Mouse (Mus musculus) limb, embryonic 12.5 days (tissue): ENCODE data around the gene Cdh23. TPM values are rescaled to one million over a fixed set of nuclear protein-coding genes. Genes with fewer than 3 reads are reported as not detected.

ENCODE experiments used
- ATAC-seq: fragments of 200-750 bp; cut with Nextera tagmentation; 2 replicates; pipeline ENCODE4 v1.8.0; 2017; ENCODE audit warnings: low read depth, moderate TSS enrichment; ENCODE audit not compliant: insufficient number of reproducible peaks, insufficient read depth, low FRiP score, low TSS enrichment
- H3K27ac ChIP-seq: fragments of 300-500 bp; sonication (generic); 2 replicates; pipeline ENCODE4 v1.5.1; 2016; ENCODE audit warnings: mild to moderate bottlenecking, moderate library complexity
- H3K27me3 ChIP-seq: fragments of 300-500 bp; sonication (generic); 2 replicates; pipeline ENCODE4 v1.6.1; 2016; ENCODE audit warnings: mild to moderate bottlenecking, moderate library complexity
- H3K36me3 ChIP-seq: fragments of 300-500 bp; sonication (generic); 2 replicates; pipeline ENCODE4 v1.6.1; 2016; ENCODE audit warnings: mild to moderate bottlenecking, moderate library complexity
- H3K4me1 ChIP-seq: fragments of 300-500 bp; sonication (generic); replicated peaks from 2 replicates; pipeline ENCODE4 v1.6.1; 2016
- H3K4me2 ChIP-seq: fragments of 300-500 bp; sonication (generic); 2 replicates; pipeline ENCODE4 v1.6.1; 2016; ENCODE audit warnings: mild to moderate bottlenecking, moderate library complexity
- H3K4me3 ChIP-seq: fragments of 300-500 bp; sonication (generic); replicated peaks from 2 replicates; pipeline ENCODE4 v1.5.1; 2016; ENCODE audit warnings: mild to moderate bottlenecking
- H3K9ac ChIP-seq: fragments of 300-500 bp; sonication (generic); replicated peaks from 2 replicates; pipeline ENCODE4 v1.6.1; 2016; ENCODE audit warnings: mild to moderate bottlenecking, moderate library complexity
- H3K9me3 ChIP-seq: fragments of 300-500 bp; sonication (generic); 2 replicates; pipeline ENCODE4 v1.6.1; 2016; ENCODE audit warnings: mild to moderate bottlenecking, moderate library complexity
- WGBS: fragments of 180-500 bp; shearing (Covaris S2); methylation state at CpG from one replicate; pipeline ENCODE4 v1.1.7; 2016; 5-methylcytosine and 5-hydroxymethylcytosine counted together
- polyA plus RNA-seq: library from polyadenylated mRNA; unstranded; fragments of >200 nt; fragmentation: Nextera tagmentation; extraction: Ambion mirVana; gene quantifications from 2 replicates; pipeline ENCODE4 v1.2.1, GENCODE M21; 2016

The Cdh23 gene
- polyA plus RNA-seq, 1 experiment from 2014 or later = 0.34 TPM

DNA sequence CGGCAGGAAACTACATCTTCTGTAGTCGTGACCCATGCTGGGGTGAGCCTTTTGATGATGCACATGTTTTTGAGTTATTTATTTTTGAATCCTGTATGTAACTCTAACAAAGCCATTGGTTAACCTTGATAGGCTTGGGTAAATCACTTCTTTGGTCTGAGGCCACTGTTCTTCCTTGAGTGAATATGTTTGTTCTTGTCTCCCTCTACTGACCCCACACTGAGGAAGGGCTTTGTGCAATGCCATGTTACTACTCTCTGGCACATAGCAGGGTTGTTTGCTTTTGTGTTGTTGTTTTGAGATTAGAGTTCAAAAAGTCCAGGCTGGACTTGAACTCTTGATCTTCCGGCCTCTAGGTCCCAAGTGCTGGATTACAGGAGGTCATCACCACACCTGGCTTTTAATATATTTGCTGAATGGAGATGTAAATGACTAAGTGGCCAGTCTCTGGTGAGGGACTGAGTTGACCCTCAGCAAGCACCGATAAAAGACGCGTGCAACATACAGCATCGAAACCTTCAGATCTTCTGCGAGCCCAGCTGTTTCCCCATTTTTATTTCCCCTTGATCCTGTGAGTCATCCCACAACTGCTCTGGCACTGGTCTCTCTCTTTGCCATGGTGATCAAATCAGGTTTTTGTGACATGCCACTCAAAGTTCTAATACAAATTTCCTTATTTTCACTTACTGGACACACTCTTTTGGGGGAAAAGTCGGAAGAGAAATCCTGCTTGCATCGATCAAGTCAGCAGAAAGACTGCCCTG, 298.1 kb downstream of the Cdh23 start:
- Histone ChIP-seq H3K4me1 (peaks cover 19% of the 10 kb centered on the region), H3K9me3 (no peaks in the 10 kb centered on the region), H3K27ac (no peak overlapping the region), H3K36me3 (no peaks in the 10 kb centered on the region), H3K9ac (no peak overlapping the region), H3K4me2 (no peak overlapping the region), H3K4me3 (no peak overlapping the region), H3K27me3 (no peaks in the 10 kb centered on the region; the same call in 1 of the 2 replicates)
- WGBS = 87% methylated on average over 10 of the region's 10 CpGs
- no peak for ATAC-seq

DNA sequence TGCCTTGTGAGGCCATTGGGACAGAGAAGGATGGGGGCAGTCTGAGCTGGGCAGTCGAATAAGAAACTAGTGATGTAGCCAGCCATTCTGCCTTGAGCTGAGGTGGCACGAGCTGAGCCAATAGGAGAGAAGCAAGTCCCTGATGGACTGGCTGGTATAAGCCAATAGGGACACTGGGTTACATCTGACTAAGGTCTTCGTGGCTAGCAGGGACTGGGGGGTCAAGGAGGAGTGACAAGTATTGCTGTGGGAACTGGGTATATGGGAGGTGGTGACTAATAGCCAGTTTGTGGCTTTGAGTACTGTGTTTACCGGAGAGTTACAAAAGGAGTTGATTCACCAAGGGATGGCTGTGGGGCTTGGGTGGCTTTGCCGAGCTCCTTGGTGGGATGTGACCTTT, 300.7 kb downstream of the Cdh23 start:
- no peak for ATAC-seq
- H3K9ac ChIP-seq = no peak overlapping the region
- H3K4me2 ChIP-seq = no peak overlapping the region
- no peaks in the 10 kb centered on the region; the same call in 1 of the 2 replicates for H3K27me3 ChIP-seq
- no peaks in the 10 kb centered on the region for H3K36me3 ChIP-seq
- H3K4me1 ChIP-seq = peaks cover 15% of the 10 kb centered on the region
- H3K4me3 ChIP-seq = no peak overlapping the region
- no peak overlapping the region for H3K27ac ChIP-seq
- WGBS = 71% methylated on average over 5 of the region's 5 CpGs
- no peaks in the 10 kb centered on the region for H3K9me3 ChIP-seq

DNA sequence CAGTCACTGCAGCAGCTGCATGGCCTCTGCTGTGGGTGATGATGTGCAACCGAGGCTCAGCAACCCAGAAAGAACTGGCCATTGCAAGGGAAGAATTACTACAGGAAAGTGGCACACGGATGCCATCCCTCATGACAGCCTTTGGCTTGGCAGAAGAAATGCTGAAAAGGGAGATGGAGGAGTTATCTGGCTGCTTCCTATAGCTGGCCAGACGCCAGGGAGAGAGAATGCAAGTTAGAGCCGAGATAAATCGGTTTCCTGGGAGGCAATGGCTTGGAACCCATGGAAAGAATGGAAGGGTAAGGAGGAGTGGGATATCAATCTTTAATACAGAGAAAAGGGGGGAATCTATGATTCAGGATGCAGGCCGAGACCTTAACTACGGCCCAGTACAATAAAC, 301.4 kb downstream of the Cdh23 start:
- no peaks in the 10 kb centered on the region; the same call in 1 of the 2 replicates for H3K27me3 ChIP-seq
- no peak overlapping the region for H3K4me3 ChIP-seq
- H3K4me2 ChIP-seq = no peak overlapping the region
- H3K4me1 ChIP-seq = peaks cover 9% of the 10 kb centered on the region; the same call in 1 of the 2 replicates
- no peaks in the 10 kb centered on the region for H3K9me3 ChIP-seq
- 88% methylated on average over 7 of the region's 7 CpGs for WGBS
- H3K9ac ChIP-seq = no peak overlapping the region
- H3K36me3 ChIP-seq = no peaks in the 10 kb centered on the region
- H3K27ac ChIP-seq = no peak overlapping the region
- no peak for ATAC-seq

DNA sequence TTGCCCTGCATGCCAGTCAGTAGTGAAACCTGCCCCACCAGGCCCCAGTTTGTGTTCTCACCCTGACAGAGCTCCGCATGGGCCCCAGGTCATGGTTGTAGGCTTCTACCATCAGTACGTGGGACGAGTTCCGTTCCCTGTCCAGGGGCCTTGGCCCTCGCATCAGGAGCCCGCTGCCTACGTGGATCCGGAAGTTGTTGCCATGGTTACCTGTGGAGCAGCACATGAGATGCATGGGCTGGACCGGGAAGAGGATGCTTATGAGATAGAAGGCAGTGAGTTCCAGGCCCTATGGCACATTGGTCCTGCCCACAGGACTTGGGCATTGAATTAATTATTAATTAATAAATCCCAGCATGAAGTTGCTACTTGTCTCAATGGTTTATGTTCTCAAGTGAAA, 304.6 kb downstream of the Cdh23 start:
- Histone ChIP-seq H3K4me1 (no peaks in the 10 kb centered on the region), H3K9ac (no peak overlapping the region), H3K27ac (no peak overlapping the region), H3K27me3 (no peaks in the 10 kb centered on the region; the same call in 1 of the 2 replicates), H3K4me3 (no peak overlapping the region), H3K9me3 (0 out of 2 replicates have a peak, but pooled peaks cover 3% of the 10 kb centered on the region), H3K4me2 (no peak overlapping the region), H3K36me3 (no peaks in the 10 kb centered on the region)
- ATAC-seq = no peak
- 92% methylated on average over 9 of the region's 9 CpGs for WGBS

DNA sequence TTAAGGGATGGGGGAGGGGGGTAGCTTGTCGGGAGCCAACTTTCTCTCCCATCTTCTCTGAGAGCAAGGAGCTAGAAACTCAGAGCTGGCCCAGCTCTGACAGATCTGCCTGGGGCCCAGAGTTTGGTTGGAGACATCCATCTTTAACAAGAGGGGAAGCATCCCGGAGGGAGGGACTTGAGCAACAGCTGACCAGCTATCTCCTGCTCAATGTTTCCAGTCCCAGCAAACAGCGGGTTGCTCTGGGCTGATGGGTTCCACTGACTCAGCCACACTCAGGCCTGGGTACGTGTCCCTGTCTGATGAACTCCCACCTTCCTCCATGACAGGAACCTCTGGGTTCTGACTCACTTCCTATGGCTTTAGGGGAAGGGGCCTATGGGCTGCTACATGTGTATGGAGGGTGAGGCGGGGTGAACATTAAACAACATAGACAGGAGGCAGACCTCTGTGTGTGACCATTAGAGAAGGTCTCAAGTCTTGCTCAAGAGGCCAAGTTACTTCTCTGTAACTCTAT, 305.3 kb downstream of the Cdh23 start:
- H3K4me2 ChIP-seq = no peak overlapping the region
- H3K36me3 ChIP-seq = no peaks in the 10 kb centered on the region
- H3K9ac ChIP-seq = no peak overlapping the region
- WGBS = 74% methylated on average over 5 of the region's 5 CpGs
- H3K9me3 ChIP-seq = 0 out of 2 replicates have a peak, but pooled peaks cover 3% of the 10 kb centered on the region
- H3K27me3 ChIP-seq = no peaks in the 10 kb centered on the region; the same call in 1 of the 2 replicates
- no peaks in the 10 kb centered on the region for H3K4me1 ChIP-seq
- H3K27ac ChIP-seq = no peak overlapping the region
- no peak overlapping the region for H3K4me3 ChIP-seq
- ATAC-seq = no peak

DNA sequence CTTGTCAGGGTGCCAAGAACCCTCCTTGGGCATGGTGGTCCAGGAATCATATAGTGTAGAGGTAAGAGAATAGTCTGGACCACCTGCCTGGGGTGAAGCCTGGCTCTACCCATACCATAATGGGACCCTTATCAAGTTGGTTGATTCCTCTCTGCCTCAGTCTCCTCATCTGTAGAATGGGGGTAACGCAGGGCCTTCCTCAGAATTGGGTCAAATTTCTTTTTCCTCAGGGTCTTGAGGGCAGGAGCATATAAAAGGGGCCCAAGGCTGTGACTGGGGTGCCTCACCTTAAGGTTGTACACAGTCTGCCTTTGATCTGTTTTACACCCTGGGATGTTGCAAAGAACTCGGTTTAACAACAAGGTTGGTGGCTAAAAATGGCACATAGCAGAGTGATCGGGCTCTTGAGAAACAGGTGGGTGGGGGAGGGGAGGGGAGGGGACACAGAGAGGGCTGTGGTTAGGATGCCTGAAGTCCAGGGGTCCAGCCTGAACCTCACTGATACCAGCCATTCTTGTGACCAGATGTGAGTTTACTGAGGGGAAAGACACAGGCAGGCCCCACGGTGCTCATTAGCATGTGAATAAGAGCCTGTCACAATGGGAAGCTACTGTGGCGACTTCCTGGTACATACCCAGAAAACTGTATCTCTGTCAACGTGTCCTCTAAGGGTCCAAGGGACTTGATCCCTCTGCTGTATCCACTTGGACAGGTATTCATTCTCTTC, 305.9 kb downstream of the Cdh23 start:
- H3K4me3 ChIP-seq = no peak overlapping the region
- 47% methylated on average over 6 of the region's 6 CpGs for WGBS
- H3K27ac ChIP-seq = no peak overlapping the region

DNA sequence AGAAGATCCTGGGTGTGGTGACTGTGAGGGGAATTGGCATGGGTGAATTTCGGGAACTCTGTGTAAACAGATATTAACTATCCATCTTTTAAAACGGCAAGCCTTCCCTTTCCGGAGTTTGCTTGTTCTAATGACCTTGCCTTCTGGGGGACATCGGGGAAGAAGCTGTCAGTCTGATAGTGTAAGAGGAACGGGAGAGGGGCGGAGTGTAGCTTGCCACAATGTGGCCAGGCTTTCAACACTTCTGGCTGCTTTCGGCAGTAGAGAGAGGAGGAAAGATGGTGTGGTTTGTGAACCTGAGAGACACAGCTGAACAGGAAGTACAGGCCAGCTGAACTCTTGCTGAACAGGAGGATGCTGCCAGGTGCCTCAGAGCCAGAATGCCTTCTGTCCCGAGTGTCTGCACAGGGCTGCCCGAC, 306.8 kb downstream of the Cdh23 start:
- Histone ChIP-seq H3K27ac (no peak overlapping the region), H3K4me2 (no peak overlapping the region), H3K36me3 (no peaks in the 10 kb centered on the region), H3K27me3 (no peaks in the 10 kb centered on the region), H3K9me3 (0 out of 2 replicates have a peak, but pooled peaks cover 3% of the 10 kb centered on the region), H3K4me3 (no peak overlapping the region), H3K9ac (no peak overlapping the region), H3K4me1 (no peaks in the 10 kb centered on the region)
- WGBS = 43% methylated on average over 9 of the region's 9 CpGs
- ATAC-seq = no peak

More for the DNA sequence above, 305.9 kb downstream of the Cdh23 start:
- Histone ChIP-seq H3K9ac (no peak overlapping the region), H3K4me1 (no peaks in the 10 kb centered on the region), H3K9me3 (0 out of 2 replicates have a peak, but pooled peaks cover 3% of the 10 kb centered on the region), H3K4me2 (no peak overlapping the region), H3K36me3 (no peaks in the 10 kb centered on the region), H3K27me3 (no peaks in the 10 kb centered on the region; the same call in 1 of the 2 replicates)
- ATAC-seq = no peak

DNA sequence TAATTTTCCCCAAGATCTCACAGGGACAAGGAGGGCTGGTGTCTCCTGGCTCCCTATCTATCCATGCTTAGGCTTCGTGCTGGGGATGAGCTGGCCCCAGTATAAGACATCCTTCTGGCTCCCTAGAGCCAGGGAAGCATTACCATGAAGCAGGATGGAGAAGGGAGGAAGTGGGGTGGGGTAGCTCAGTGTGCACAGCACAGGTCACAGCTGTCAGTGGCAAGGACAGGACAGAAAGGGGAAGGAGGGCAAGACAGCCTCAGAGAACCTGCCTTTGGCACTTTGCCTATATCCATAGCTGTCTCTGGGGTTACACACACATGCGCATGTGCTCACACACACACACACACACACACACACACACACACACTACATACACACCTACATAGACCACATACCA, 308.0 kb downstream of the Cdh23 start:
- Histone ChIP-seq H3K4me2 (no peak overlapping the region), H3K4me1 (no peaks in the 10 kb centered on the region), H3K27ac (no peak overlapping the region), H3K36me3 (no peaks in the 10 kb centered on the region), H3K4me3 (no peak overlapping the region), H3K9me3 (0 out of 2 replicates have a peak, but pooled peaks cover 3% of the 10 kb centered on the region), H3K9ac (peak overlapping the region; percentile 4; the same call in 1 of the 2 replicates), H3K27me3 (no peaks in the 10 kb centered on the region)
- 78% methylated on average over 2 of the region's 2 CpGs for WGBS
- no peak for ATAC-seq

DNA sequence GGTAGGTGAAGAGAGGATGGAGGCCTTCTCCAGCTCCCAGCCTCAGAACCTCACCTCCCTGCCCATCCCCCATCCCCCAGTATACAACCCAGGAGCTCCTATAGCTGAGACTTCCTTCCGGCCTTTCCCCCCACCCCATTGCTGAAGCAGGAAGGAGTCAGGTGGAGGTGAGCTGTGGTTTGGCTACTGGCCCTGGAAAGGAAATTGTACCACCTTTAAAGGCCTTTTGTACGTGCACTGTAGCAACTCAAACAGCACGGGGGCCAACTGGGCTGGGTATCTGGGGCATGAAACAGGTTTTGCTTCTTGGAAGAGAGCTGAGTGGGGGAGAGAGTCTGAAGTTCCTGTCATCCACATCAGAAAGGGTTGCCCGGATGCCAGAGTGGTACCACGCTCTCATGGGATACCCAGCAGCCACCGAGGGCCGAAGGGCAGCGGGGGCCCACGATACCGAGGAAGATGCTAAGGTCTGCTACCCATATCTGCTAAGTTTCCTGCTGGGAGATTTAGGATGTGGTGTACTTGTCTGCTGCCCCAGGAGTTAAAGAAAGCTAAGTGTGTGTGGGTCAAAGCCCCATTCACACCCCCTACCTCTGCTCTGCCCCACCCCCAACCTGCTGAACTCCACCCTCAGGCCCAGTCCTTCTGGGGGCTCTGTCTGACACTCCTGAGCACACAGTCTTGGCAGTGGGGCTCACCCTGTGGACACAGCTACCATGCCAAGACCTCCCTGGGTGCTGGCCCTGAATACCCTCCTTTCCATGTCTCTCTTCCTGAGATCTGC, 315.0 kb downstream of the Cdh23 start:
- H3K9me3 ChIP-seq = no peaks in the 10 kb centered on the region
- H3K4me1 ChIP-seq = peaks cover 18% of the 10 kb centered on the region
- no peak for ATAC-seq
- H3K36me3 ChIP-seq = no peaks in the 10 kb centered on the region
- H3K27ac ChIP-seq = no peak overlapping the region
- no peak overlapping the region for H3K9ac ChIP-seq
- H3K4me3 ChIP-seq = no peak overlapping the region
- 70% methylated on average over 10 of the region's 10 CpGs for WGBS
- H3K4me2 ChIP-seq = no peak overlapping the region
- no peaks in the 10 kb centered on the region for H3K27me3 ChIP-seq

DNA sequence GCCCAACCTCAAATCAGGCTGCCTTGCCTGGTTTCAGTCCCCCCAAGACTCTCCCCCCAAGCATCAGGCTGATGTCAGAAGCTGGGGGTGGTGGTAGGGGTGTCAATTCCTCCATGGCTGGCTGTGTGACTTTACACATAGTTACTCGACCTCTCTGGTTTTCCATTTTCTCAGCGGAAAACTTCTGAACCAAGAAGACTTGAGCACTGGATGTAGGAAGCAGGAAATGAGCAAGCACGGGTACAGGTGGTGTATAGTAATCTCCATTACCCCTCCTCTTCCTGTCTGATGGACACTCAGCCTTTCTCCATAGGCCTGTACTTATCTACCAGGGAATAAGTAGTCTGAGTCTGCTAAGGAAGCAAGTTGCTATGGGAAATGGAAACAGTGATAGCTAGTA, 316.1 kb downstream of the Cdh23 start:
- H3K27me3 ChIP-seq = no peaks in the 10 kb centered on the region
- H3K9ac ChIP-seq = no peak overlapping the region
- peaks cover 18% of the 10 kb centered on the region for H3K4me1 ChIP-seq
- no peak overlapping the region for H3K4me2 ChIP-seq
- H3K9me3 ChIP-seq = no peaks in the 10 kb centered on the region
- no peak overlapping the region for H3K27ac ChIP-seq
- no peak for ATAC-seq
- H3K36me3 ChIP-seq = no peaks in the 10 kb centered on the region
- 58% methylated on average over 3 of the region's 3 CpGs for WGBS
- H3K4me3 ChIP-seq = no peak overlapping the region
